18 mouse cellular contexts compared by ENCODE assay signal in the genomic region with DNA sequence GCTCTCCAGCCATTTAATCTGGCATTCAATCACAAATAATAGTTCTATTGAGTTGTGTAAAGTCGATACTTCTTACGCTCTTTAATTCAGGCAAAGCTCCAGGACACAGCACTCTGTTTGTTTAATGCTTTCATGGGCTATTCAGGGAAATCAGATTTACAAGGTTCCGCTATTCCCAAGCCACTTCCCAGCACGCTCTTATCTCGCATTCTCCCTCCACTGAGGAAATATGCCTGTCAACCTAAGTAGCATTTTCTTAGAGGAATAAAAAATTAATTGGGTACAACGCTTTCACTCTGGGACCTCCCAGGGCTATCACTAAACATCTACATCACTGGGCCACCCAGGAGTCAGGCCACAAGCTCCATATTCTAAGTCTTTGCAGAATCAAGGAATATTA.
A peak's percentile ranks its signal among the peaks of the same experiment; 100 is the strongest.
DNase-seq lines count a peak whose midpoint lies in the region; ATAC-seq lines count a peak whose summit lies in the region.
"Had no signal": no experiment of that assay in that cellular context is flagged by ENCODE, and none has a peak within 500 bp of the region (broad histone marks: within the 10 kb centered on the region; RNA-seq: fewer than 3 reads in every experiment).

No protein-coding gene starts in this region.

- no peak overlapping the region for H3K9ac ChIP-seq in hindbrain, embryonic 13.5 days
- no peak overlapping the region for H3K9ac ChIP-seq in neural tube, embryonic 14.5 days (replicated peaks; ENCODE audit: low read depth, low read length)
- no peak overlapping the region for H3K9ac ChIP-seq in neural tube, embryonic 15.5 days (replicated peaks)
- no peak overlapping the region for H3K9ac ChIP-seq in midbrain, embryonic 13.5 days (replicated peaks)
- H3K9ac ChIP-seq: embryonic facial prominence, embryonic 15.5 days; intestine, embryonic 15.5 days; liver, embryonic 13.5 days; lung, embryonic 15.5 days had no signal

- H3K27ac ChIP-seq in hindbrain, embryonic 13.5 days = no peak overlapping the region
- H3K27ac ChIP-seq in hindbrain, embryonic 10.5 days = no peak overlapping the region
- no peak overlapping the region for H3K27ac ChIP-seq in neural tube, embryonic 14.5 days (ENCODE audit: low read depth, low read length)
- no peak overlapping the region for H3K27ac ChIP-seq in neural tube, embryonic 15.5 days (replicated peaks)
- no peak overlapping the region for H3K27ac ChIP-seq in midbrain, embryonic 13.5 days
- H3K27ac ChIP-seq: embryonic facial prominence, embryonic 15.5 days; intestine, embryonic 15.5 days; liver, embryonic 13.5 days; lung, embryonic 15.5 days; macrophage had no signal

- peaks cover 52% of the 10 kb centered on the region for H3K27me3 ChIP-seq in hindbrain, embryonic 13.5 days
- H3K27me3 ChIP-seq in hindbrain, embryonic 10.5 days (ENCODE audit: insufficient read depth, poor library complexity, severe bottlenecking) = peaks cover 20% of the 10 kb centered on the region; the same call in 1 of the 2 replicates
- H3K27me3 ChIP-seq in neural tube, embryonic 14.5 days (ENCODE audit: control insufficient read depth, insufficient read depth, low read length) = peaks cover 10% of the 10 kb centered on the region
- H3K27me3 ChIP-seq in neural tube, embryonic 15.5 days (replicated peaks) = peaks cover 29% of the 10 kb centered on the region
- peaks cover 83% of the 10 kb centered on the region for H3K27me3 ChIP-seq in midbrain, embryonic 13.5 days
- H3K27me3 ChIP-seq: embryonic facial prominence, embryonic 15.5 days; intestine, embryonic 15.5 days; liver, embryonic 13.5 days; lung, embryonic 15.5 days had no signal

- H3K4me2 ChIP-seq in hindbrain, embryonic 13.5 days = no peak overlapping the region
- H3K4me2 ChIP-seq in neural tube, embryonic 14.5 days (ENCODE audit: low read depth, low read length) = no peak overlapping the region
- no peak overlapping the region for H3K4me2 ChIP-seq in neural tube, embryonic 15.5 days
- no peak overlapping the region for H3K4me2 ChIP-seq in midbrain, embryonic 13.5 days (replicated peaks)
- H3K4me2 ChIP-seq: embryonic facial prominence, embryonic 15.5 days; intestine, embryonic 15.5 days; liver, embryonic 13.5 days; lung, embryonic 15.5 days had no signal

- DNase-seq in hindbrain, embryonic 10.5 days (ENCODE audit: low spot score) = no peak
- no peak for DNase-seq in heart, postnatal 10 days
- no peak for DNase-seq in right cerebral cortex, adult 2 months (ENCODE audit: low spot score in 2 of 2)
- DNase-seq: cerebellum, adult 9-11 months; gastrocnemius, postnatal 14 days; heart, adult 18-20 months; heart, postnatal 4 days; kidney, postnatal 4 days; layer of hippocampus, adult 9-11 months; liver, embryonic 13.5 days had no signal

- ATAC-seq in hindbrain, embryonic 13.5 days (ENCODE audit: low FRiP score) = peak; percentile 49; the same call in 1 of the 2 replicates
- peak; percentile 46; the same call in 1 of the 2 replicates for ATAC-seq in neural tube, embryonic 14.5 days (ENCODE audit: low read depth)
- no peak for ATAC-seq in neural tube, embryonic 15.5 days (ENCODE audit: low FRiP score)
- peak; percentile 77 for ATAC-seq in midbrain, embryonic 13.5 days
- ATAC-seq: intestine, embryonic 15.5 days had no signal

- peaks cover 6% of the 10 kb centered on the region; the same call in 1 of the 2 replicates for H3K9me3 ChIP-seq in hindbrain, embryonic 13.5 days
- peaks cover 6% of the 10 kb centered on the region for H3K9me3 ChIP-seq in hindbrain, embryonic 10.5 days
- H3K9me3 ChIP-seq in neural tube, embryonic 14.5 days (ENCODE audit: control insufficient read depth, low read length) = no peaks in the 10 kb centered on the region
- H3K9me3 ChIP-seq in neural tube, embryonic 15.5 days (replicated peaks) = no peaks in the 10 kb centered on the region
- H3K9me3 ChIP-seq in midbrain, embryonic 13.5 days = peaks cover 6% of the 10 kb centered on the region
- H3K9me3 ChIP-seq: embryonic facial prominence, embryonic 15.5 days; intestine, embryonic 15.5 days; liver, embryonic 13.5 days; lung, embryonic 15.5 days had no signal

- peaks cover 8% of the 10 kb centered on the region for H3K4me1 ChIP-seq in hindbrain, embryonic 13.5 days (replicated peaks)
- no peaks in the 10 kb centered on the region; the same call in 1 of the 2 replicates for H3K4me1 ChIP-seq in hindbrain, embryonic 10.5 days (replicated peaks)
- H3K4me1 ChIP-seq in neural tube, embryonic 14.5 days (ENCODE audit: control insufficient read depth, insufficient read depth, low read length) = peaks cover 6% of the 10 kb centered on the region; the same call in 1 of the 2 replicates
- H3K4me1 ChIP-seq in neural tube, embryonic 15.5 days = peaks cover 9% of the 10 kb centered on the region
- H3K4me1 ChIP-seq in midbrain, embryonic 13.5 days (replicated peaks) = peaks cover 10% of the 10 kb centered on the region
- H3K4me1 ChIP-seq: embryonic facial prominence, embryonic 15.5 days; intestine, embryonic 15.5 days; liver, embryonic 13.5 days had no signal

- 18% methylated on average over 6 of the region's 6 CpGs for WGBS in hindbrain, embryonic 13.5 days
- 54% methylated on average over 6 of the region's 6 CpGs for WGBS in hindbrain, embryonic 10.5 days
- WGBS in neural tube, embryonic 14.5 days = 10% methylated on average over 6 of the region's 6 CpGs
- WGBS in neural tube, embryonic 15.5 days = 12% methylated on average over 6 of the region's 6 CpGs
- WGBS in midbrain, embryonic 13.5 days = 3% methylated on average over 6 of the region's 6 CpGs

- intact Hi-C loops in heart, postnatal 10 days (cut with DNase I) = no loop called here

- no peak overlapping the region for H3K4me3 ChIP-seq in hindbrain, embryonic 13.5 days
- H3K4me3 ChIP-seq in hindbrain, embryonic 10.5 days = no peak overlapping the region
- H3K4me3 ChIP-seq in neural tube, embryonic 14.5 days (ENCODE audit: low read depth, low read length) = no peak overlapping the region
- H3K4me3 ChIP-seq in neural tube, embryonic 15.5 days (replicated peaks) = no peak overlapping the region
- no peak overlapping the region for H3K4me3 ChIP-seq in midbrain, embryonic 13.5 days (replicated peaks)
- H3K4me3 ChIP-seq: embryonic facial prominence, embryonic 15.5 days; intestine, embryonic 15.5 days; liver, embryonic 13.5 days; lung, embryonic 15.5 days had no signal

- H3K36me3 ChIP-seq in hindbrain, embryonic 13.5 days = no peaks in the 10 kb centered on the region
- H3K36me3 ChIP-seq in hindbrain, embryonic 10.5 days = no peaks in the 10 kb centered on the region
- no peaks in the 10 kb centered on the region for H3K36me3 ChIP-seq in neural tube, embryonic 14.5 days (ENCODE audit: control insufficient read depth, insufficient read depth, low read length)
- H3K36me3 ChIP-seq in neural tube, embryonic 15.5 days = no peaks in the 10 kb centered on the region
- H3K36me3 ChIP-seq in midbrain, embryonic 13.5 days = no peaks in the 10 kb centered on the region
- H3K36me3 ChIP-seq: embryonic facial prominence, embryonic 15.5 days; intestine, embryonic 15.5 days; liver, embryonic 13.5 days; lung, embryonic 15.5 days had no signal
